Mouse (Mus musculus): ENCODE results near the gene Arhgef6. TPM values are rescaled to one million over a fixed set of nuclear protein-coding genes. Genes with fewer than 3 reads are reported as not detected.

The Arhgef6 gene
- polyA plus RNA-seq, 1 experiment from 2014 or later: 26.6 TPM

GRCm38 (mm10) chrX:57298946-57299345, 39.6 kb downstream of the Arhgef6 start:
- H3K36me3 ChIP-seq: no peaks in the 10 kb centered on the region
- H3K9me3 ChIP-seq: no peaks in the 10 kb centered on the region
- 27% methylated on average over 7 of the region's 7 CpGs for WGBS
- H3K27me3 ChIP-seq (replicated peaks): no peaks in the 10 kb centered on the region
- no peak overlapping the region for H3K4me3 ChIP-seq
- H3K4me1 ChIP-seq: no peaks in the 10 kb centered on the region
- no peak overlapping the region for H3K4me2 ChIP-seq
- no peak for ATAC-seq (ENCODE audit: extremely low read depth, insufficient number of reproducible peaks, low FRiP score, low TSS enrichment)
- no peak overlapping the region for H3K27ac ChIP-seq (replicated peaks)
- no peak overlapping the region for H3K9ac ChIP-seq

DNA sequence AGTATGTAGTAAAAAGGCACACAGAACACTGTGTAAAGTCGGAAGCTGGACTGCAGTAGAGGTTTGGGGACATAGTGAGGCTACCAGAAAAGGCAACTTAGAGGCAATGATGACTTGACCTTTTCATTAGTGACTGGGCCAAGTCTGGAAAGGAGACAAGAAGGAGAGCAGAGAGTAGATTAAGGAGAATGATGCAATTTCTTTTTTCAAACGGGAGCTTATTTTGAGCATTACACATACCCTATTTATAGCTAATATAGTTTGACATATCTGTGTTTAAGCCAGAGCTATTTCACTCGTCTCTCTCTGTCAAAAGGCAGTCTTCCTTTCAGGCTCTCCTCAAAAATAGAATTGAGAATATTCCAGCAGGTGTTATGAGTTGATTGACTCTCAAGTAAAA, 50.1 kb downstream of the Arhgef6 start:
- H3K4me3 ChIP-seq: no peak overlapping the region
- H3K27me3 ChIP-seq (replicated peaks): no peaks in the 10 kb centered on the region
- H3K27ac ChIP-seq (replicated peaks): 0 out of 2 replicates have a peak overlapping the region, but pooled peaks have one; percentile 24
- no peaks in the 10 kb centered on the region for H3K36me3 ChIP-seq
- no peak overlapping the region for H3K9ac ChIP-seq
- 39% methylated on average over 3 of the region's 3 CpGs for WGBS
- ATAC-seq (ENCODE audit: extremely low read depth, insufficient number of reproducible peaks, low FRiP score, low TSS enrichment): no peak
- peaks cover 6% of the 10 kb centered on the region; the same call in 1 of the 2 replicates for H3K4me1 ChIP-seq
- no peak overlapping the region for H3K4me2 ChIP-seq
- H3K9me3 ChIP-seq: no peaks in the 10 kb centered on the region

DNA sequence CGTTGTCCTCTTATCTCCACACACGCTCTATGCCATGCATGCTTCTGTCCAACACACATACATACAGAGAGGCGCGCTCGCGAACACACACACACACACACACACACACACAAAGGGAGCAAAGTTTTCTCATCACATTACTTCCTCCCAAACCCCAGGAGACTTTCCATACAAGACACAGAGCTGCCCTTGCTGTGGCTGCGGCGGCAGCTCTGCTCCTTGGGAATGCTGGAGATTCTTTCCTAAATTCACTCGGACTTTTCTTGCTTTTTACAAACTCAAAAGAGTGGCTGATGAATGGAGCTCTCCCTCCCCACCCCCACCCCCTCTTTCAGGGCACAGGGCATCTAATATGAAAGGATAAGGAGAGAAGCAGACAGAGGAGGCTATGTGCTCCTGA, 52.2 kb downstream of the Arhgef6 start:
- no peaks in the 10 kb centered on the region for H3K9me3 ChIP-seq
- no peaks in the 10 kb centered on the region for H3K36me3 ChIP-seq
- H3K4me1 ChIP-seq: peaks cover 6% of the 10 kb centered on the region; the same call in 1 of the 2 replicates
- peak overlapping the region; percentile 61 for H3K27ac ChIP-seq (replicated peaks)
- ATAC-seq (ENCODE audit: extremely low read depth, insufficient number of reproducible peaks, low FRiP score, low TSS enrichment): no peak
- H3K9ac ChIP-seq: no peak overlapping the region
- no peaks in the 10 kb centered on the region for H3K27me3 ChIP-seq (replicated peaks)
- H3K4me2 ChIP-seq: no peak overlapping the region; the same call in 1 of the 2 replicates
- H3K4me3 ChIP-seq: no peak overlapping the region
- 38% methylated on average over 9 of the region's 9 CpGs for WGBS

DNA sequence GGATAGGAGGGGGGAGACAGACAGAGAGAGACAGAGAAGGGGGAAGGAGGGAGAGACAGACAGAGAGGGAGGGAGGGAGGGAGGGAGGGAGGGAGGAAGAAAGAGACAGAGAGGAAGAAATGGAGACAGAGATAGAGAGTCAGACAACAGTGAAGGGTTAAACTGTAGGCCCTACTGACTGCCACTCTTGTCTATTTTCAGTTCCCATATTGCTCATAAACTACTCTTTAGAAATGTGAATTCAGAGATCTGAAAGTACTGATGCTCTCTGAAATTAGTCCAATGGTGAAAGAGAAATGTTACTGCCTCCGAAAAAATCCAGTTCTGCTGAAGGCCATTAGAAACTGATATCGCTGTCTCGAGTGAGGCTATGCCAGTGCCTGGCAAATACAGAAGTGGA, 56.3 kb downstream of the Arhgef6 start:
- H3K4me1 ChIP-seq: peaks cover 17% of the 10 kb centered on the region
- H3K4me3 ChIP-seq: no peak overlapping the region
- H3K36me3 ChIP-seq: no peaks in the 10 kb centered on the region
- 83% methylated on average over 3 of the region's 3 CpGs for WGBS
- no peaks in the 10 kb centered on the region for H3K9me3 ChIP-seq
- no peak overlapping the region for H3K4me2 ChIP-seq
- H3K27ac ChIP-seq (replicated peaks): no peak overlapping the region
- ATAC-seq (ENCODE audit: extremely low read depth, insufficient number of reproducible peaks, low FRiP score, low TSS enrichment): no peak
- no peak overlapping the region for H3K9ac ChIP-seq
- H3K27me3 ChIP-seq (replicated peaks): no peaks in the 10 kb centered on the region

GRCm38 (mm10) chrX:57277560-57278335, 60.8 kb downstream of the Arhgef6 start:
- Histone ChIP-seq H3K27me3 (replicated peaks) (no peaks in the 10 kb centered on the region), H3K4me3 (no peak overlapping the region), H3K4me2 (peak overlapping the region; percentile 36; the same call in 1 of the 2 replicates), H3K36me3 (no peaks in the 10 kb centered on the region), H3K27ac (replicated peaks) (peak overlapping the region; percentile 91), H3K9ac (peak overlapping the region; percentile 40; the same call in 1 of the 2 replicates), H3K4me1 (peaks cover 24% of the 10 kb centered on the region), H3K9me3 (no peaks in the 10 kb centered on the region)
- 22% methylated on average over 6 of the region's 6 CpGs for WGBS
- no peak for ATAC-seq (ENCODE audit: extremely low read depth, insufficient number of reproducible peaks, low FRiP score, low TSS enrichment)

- Histone ChIP-seq H3K9ac (no peak overlapping the region), H3K36me3 (no peaks in the 10 kb centered on the region), H3K9me3 (no peaks in the 10 kb centered on the region), H3K27me3 (replicated peaks) (no peaks in the 10 kb centered on the region), H3K4me2 (no peak overlapping the region), H3K4me3 (no peak overlapping the region), H3K27ac (replicated peaks) (no peak overlapping the region), H3K4me1 (no peaks in the 10 kb centered on the region)
- ATAC-seq (ENCODE audit: extremely low read depth, insufficient number of reproducible peaks, low FRiP score, low TSS enrichment): no peak
- WGBS: 60% methylated on average over 4 of the region's 4 CpGs
Observed at GRCm38 (mm10) chrX:57263515-57263914, 75.0 kb downstream of the Arhgef6 start.

DNA sequence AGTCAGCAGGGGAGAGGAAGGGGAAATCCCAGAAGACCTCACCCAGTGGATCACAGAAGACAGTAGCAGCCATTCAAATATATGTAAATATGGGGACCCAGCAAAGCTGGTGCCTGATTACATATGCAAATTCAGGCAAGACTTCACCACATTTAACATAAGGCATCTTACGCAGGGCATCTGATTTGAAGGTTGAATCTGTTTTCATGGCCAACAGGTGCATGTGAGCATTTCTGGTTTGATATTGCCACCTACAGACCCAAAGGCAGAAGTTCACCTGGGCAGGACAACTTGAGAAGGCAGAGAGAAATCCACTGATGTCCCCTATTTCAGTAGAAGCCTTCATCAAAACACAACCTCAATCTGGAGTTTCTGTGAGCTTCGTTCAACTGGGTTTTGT, 77.8 kb downstream of the Arhgef6 start:
- Histone ChIP-seq H3K9me3 (no peaks in the 10 kb centered on the region), H3K27ac (replicated peaks) (no peak overlapping the region), H3K4me3 (no peak overlapping the region), H3K27me3 (replicated peaks) (no peaks in the 10 kb centered on the region), H3K9ac (no peak overlapping the region), H3K4me1 (no peaks in the 10 kb centered on the region), H3K36me3 (no peaks in the 10 kb centered on the region), H3K4me2 (no peak overlapping the region)
- no peak for ATAC-seq (ENCODE audit: extremely low read depth, insufficient number of reproducible peaks, low FRiP score, low TSS enrichment)
- 63% methylated on average over 2 of the region's 2 CpGs for WGBS

DNA sequence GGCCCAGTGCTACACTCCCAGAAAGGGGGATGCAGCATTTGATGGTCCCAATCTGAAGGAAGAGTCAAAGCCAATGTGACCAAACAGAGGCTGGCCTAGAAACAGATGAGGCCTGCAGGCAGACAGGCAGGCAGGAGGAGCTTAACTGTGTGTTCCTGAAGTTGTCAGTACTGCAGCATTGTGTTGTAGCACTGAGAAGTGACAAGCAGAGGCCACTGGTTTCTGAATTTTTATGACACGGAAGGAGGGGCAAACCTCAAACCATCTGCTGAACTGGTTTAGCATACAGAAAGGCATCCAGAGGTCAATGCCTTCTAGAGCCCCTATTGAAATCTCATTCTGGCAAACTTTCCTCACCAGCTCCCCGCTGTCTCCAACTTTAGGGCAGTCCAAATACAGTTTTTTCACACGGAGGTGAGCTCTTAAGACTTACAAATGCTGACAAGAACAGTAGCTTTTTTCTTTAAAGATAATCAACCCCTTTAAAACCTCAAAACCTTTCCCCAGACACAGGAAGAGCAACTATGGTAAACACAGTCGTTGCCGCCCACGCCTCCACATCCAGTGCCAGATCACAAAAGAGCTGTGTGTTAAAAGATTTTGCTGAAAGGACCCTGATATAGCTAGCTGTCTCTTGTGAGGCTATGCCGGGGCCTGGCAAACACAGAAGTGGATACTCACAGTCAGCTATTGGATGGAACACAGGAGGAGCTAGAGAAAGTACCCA, 85.0 kb downstream of the Arhgef6 start:
- ATAC-seq (ENCODE audit: extremely low read depth, insufficient number of reproducible peaks, low FRiP score, low TSS enrichment): no peak
- no peak overlapping the region for H3K4me3 ChIP-seq

GRCm38 (mm10) chrX:57238572-57238971, 100.0 kb downstream of the Arhgef6 start:
- Histone ChIP-seq H3K27me3 (replicated peaks) (no peaks in the 10 kb centered on the region), H3K27ac (replicated peaks) (no peak overlapping the region), H3K9me3 (no peaks in the 10 kb centered on the region), H3K9ac (no peak overlapping the region), H3K36me3 (peaks cover 8% of the 10 kb centered on the region; the same call in 1 of the 2 replicates), H3K4me2 (no peak overlapping the region), H3K4me1 (no peaks in the 10 kb centered on the region), H3K4me3 (no peak overlapping the region)
- ATAC-seq (ENCODE audit: extremely low read depth, insufficient number of reproducible peaks, low FRiP score, low TSS enrichment): no peak
- WGBS: 63% methylated on average over 3 of the region's 3 CpGs

More for the DNA sequence above, 85.0 kb downstream of the Arhgef6 start:
- Histone ChIP-seq H3K9me3 (no peaks in the 10 kb centered on the region), H3K36me3 (no peaks in the 10 kb centered on the region), H3K4me1 (no peaks in the 10 kb centered on the region), H3K9ac (no peak overlapping the region), H3K27ac (replicated peaks) (0 out of 2 replicates have a peak overlapping the region, but pooled peaks have one; percentile 8), H3K4me2 (no peak overlapping the region), H3K27me3 (replicated peaks) (no peaks in the 10 kb centered on the region)
- whole genome bisulfite sequencing: 54% methylated on average over 7 of the region's 7 CpGs

DNA sequence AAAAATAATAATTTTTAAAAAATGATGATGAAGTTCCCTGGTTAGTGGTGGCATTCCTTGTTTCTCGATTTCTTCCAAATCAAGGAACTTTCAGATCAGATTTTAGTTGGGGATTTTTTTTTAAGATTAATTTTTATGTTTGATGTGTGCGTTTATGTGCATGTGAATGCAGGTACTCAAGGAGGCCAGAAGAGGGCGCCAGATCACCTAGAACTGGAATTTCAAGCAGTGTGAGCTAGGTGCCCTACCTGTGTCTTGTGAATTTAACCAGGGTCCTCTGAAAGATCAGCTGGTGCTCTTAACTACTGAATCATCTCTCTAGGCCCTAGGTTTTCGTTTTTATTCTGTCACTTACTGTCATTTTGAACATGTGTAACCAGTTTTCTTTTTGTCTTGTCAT, 102.5 kb downstream of the Arhgef6 start:
- Histone ChIP-seq H3K4me3 (no peak overlapping the region), H3K27me3 (replicated peaks) (no peaks in the 10 kb centered on the region), H3K4me1 (no peaks in the 10 kb centered on the region), H3K9ac (no peak overlapping the region), H3K27ac (replicated peaks) (no peak overlapping the region), H3K4me2 (no peak overlapping the region), H3K36me3 (peaks cover 10% of the 10 kb centered on the region; the same call in 1 of the 2 replicates), H3K9me3 (no peaks in the 10 kb centered on the region)
- ATAC-seq (ENCODE audit: extremely low read depth, insufficient number of reproducible peaks, low FRiP score, low TSS enrichment): no peak
- WGBS: 57% methylated on average over 4 of the region's 4 CpGs

- 53% methylated on average over 2 of the region's 2 CpGs for WGBS
- Histone ChIP-seq H3K9me3 (no peaks in the 10 kb centered on the region), H3K9ac (no peak overlapping the region), H3K36me3 (peaks cover 10% of the 10 kb centered on the region; the same call in 1 of the 2 replicates), H3K4me3 (no peak overlapping the region), H3K4me1 (no peaks in the 10 kb centered on the region), H3K4me2 (no peak overlapping the region), H3K27ac (replicated peaks) (no peak overlapping the region), H3K27me3 (replicated peaks) (no peaks in the 10 kb centered on the region)
- ATAC-seq (ENCODE audit: extremely low read depth, insufficient number of reproducible peaks, low FRiP score, low TSS enrichment): no peak
Observed at GRCm38 (mm10) chrX:57233596-57233995, 104.9 kb downstream of the Arhgef6 start.

All from heart, embryonic 13.5 days (tissue).